Mouse (Mus musculus) stomach, embryonic 16.5 days (tissue): ENCODE results near the gene Fmod. TPM values are rescaled to one million over a fixed set of nuclear protein-coding genes. Genes with fewer than 3 reads are reported as not detected.

Experiments used
- ATAC-seq: fragments of 200-750 bp; cut with Nextera tagmentation; 2 replicates; pipeline ENCODE4 v1.8.0; 2017; ENCODE audit warnings: moderate number of reproducible peaks, moderate TSS enrichment; ENCODE audit not compliant: insufficient read depth, low FRiP score
- H3K27ac ChIP-seq: fragments of 300-500 bp; sonication (generic); 2 replicates; pipeline ENCODE4 v1.5.1; 2014; ENCODE audit warnings: low read length
- H3K27me3 ChIP-seq: fragments of 300-500 bp; sonication (generic); 2 replicates; pipeline ENCODE4 v1.6.1; 2014; ENCODE audit warnings: low read length, control low read depth, mixed read lengths; ENCODE audit not compliant: control insufficient read depth, insufficient read depth
- H3K36me3 ChIP-seq: fragments of 300-500 bp; sonication (generic); 2 replicates; pipeline ENCODE4 v1.6.1; 2014; ENCODE audit warnings: low read length; ENCODE audit not compliant: control insufficient read depth, insufficient read depth
- H3K4me1 ChIP-seq: fragments of 300-500 bp; sonication (generic); 2 replicates; pipeline ENCODE4 v1.6.1; 2014; ENCODE audit warnings: low read length, control low read depth, mixed read lengths; ENCODE audit not compliant: control insufficient read depth, insufficient read depth
- H3K4me2 ChIP-seq: fragments of 300-500 bp; sonication (generic); 2 replicates; pipeline ENCODE4 v1.6.1; 2014; ENCODE audit warnings: low read depth, low read length, mixed read lengths
- H3K4me3 ChIP-seq: fragments of 300-500 bp; sonication (generic); replicated peaks from 2 replicates; pipeline ENCODE4 v1.5.1; 2014; ENCODE audit warnings: mild to moderate bottlenecking, low read length
- H3K9ac ChIP-seq: fragments of 300-500 bp; sonication (generic); 2 replicates; pipeline ENCODE4 v1.6.1; 2014; ENCODE audit warnings: low read length
- H3K9me3 ChIP-seq: fragments of 300-500 bp; sonication (generic); replicated peaks from 2 replicates; pipeline ENCODE4 v1.6.1; 2016; ENCODE audit warnings: low read length, control low read depth; ENCODE audit not compliant: control insufficient read depth
- WGBS: fragments of 180-500 bp; shearing (Covaris S2); extraction: QIAGEN DNeasy Blood & Tissue Kit; methylation state at CpG from one replicate; pipeline ENCODE4 v1.1.7; 2014; 5-methylcytosine and 5-hydroxymethylcytosine counted together
- polyA plus RNA-seq: library from polyadenylated mRNA; unstranded; fragments of >200 nt; fragmentation: Nextera tagmentation; extraction: Ambion mirVana; gene quantifications from 2 replicates; pipeline ENCODE4 v1.2.1, GENCODE M21; 2015

Fmod gene
- polyA plus RNA-seq, 1 experiment from 2014 or later: 12.3 TPM

GRCm38 (mm10) chr1:134095033-134095612, 58.1 kb downstream of the Fmod start:
- H3K27ac ChIP-seq: peak overlapping the region; percentile 98
- WGBS: 64% methylated on average over 7 of the region's 7 CpGs
- no peak overlapping the region for H3K4me3 ChIP-seq
- H3K4me1 ChIP-seq: peaks cover 74% of the 10 kb centered on the region
- peak overlapping the region; percentile 28 for H3K4me2 ChIP-seq
- H3K36me3 ChIP-seq: no peaks in the 10 kb centered on the region
- peak overlapping the region; percentile 59 for H3K9ac ChIP-seq
- H3K27me3 ChIP-seq: no peaks in the 10 kb centered on the region
- no peak for ATAC-seq
- H3K9me3 ChIP-seq: no peaks in the 10 kb centered on the region

- H3K4me2 ChIP-seq: peak overlapping the region; percentile 28; the same call in 1 of the 2 replicates
- peak overlapping the region; percentile 98 for H3K27ac ChIP-seq
- WGBS: 71% methylated on average over 4 of the region's 4 CpGs
- H3K4me3 ChIP-seq: no peak overlapping the region
- H3K9me3 ChIP-seq: no peaks in the 10 kb centered on the region
- no peaks in the 10 kb centered on the region for H3K36me3 ChIP-seq
- H3K9ac ChIP-seq: peak overlapping the region; percentile 59
- no peak for ATAC-seq
- H3K4me1 ChIP-seq: peaks cover 79% of the 10 kb centered on the region
- H3K27me3 ChIP-seq: no peaks in the 10 kb centered on the region
These were observed 58.7 kb downstream of the Fmod start for GRCm38 (mm10) chr1:134095721-134096120.

- peak overlapping the region; percentile 98 for H3K27ac ChIP-seq
- peaks cover 81% of the 10 kb centered on the region for H3K4me1 ChIP-seq
- no peak overlapping the region for H3K4me3 ChIP-seq
- peak overlapping the region; percentile 59 for H3K9ac ChIP-seq
- H3K36me3 ChIP-seq: no peaks in the 10 kb centered on the region
- no peaks in the 10 kb centered on the region for H3K9me3 ChIP-seq
- H3K4me2 ChIP-seq: peak overlapping the region; percentile 28; the same call in 1 of the 2 replicates
- H3K27me3 ChIP-seq: no peaks in the 10 kb centered on the region
- WGBS: 31% methylated on average over 14 of the region's 14 CpGs
- ATAC-seq: peak; percentile 46; the same call in 1 of the 2 replicates
These were observed 59.3 kb downstream of the Fmod start for GRCm38 (mm10) chr1:134096264-134096934.

- H3K9me3 ChIP-seq: no peaks in the 10 kb centered on the region
- H3K9ac ChIP-seq: peak overlapping the region; percentile 59
- peak overlapping the region; percentile 98 for H3K27ac ChIP-seq
- H3K4me1 ChIP-seq: peaks cover 73% of the 10 kb centered on the region
- H3K4me3 ChIP-seq: no peak overlapping the region
- H3K36me3 ChIP-seq: no peaks in the 10 kb centered on the region
- no peak for ATAC-seq
- no peak overlapping the region for H3K4me2 ChIP-seq
- WGBS: 82% methylated on average over 7 of the region's 7 CpGs
- H3K27me3 ChIP-seq: no peaks in the 10 kb centered on the region
These were observed 60.2 kb downstream of the Fmod start for GRCm38 (mm10) chr1:134097080-134097855.

Other genes with a start within 250 kb of the Fmod start
- 22.3 and 23.9 TPM in 2 replicates for gene Atp2b4, start 236.2 kb upstream of the Fmod start, polyA plus RNA-seq
- gene Optc, start 129.3 kb upstream of the Fmod start, polyA plus RNA-seq: 1.9 and 2.7 TPM in 2 replicates
- 3.5 and 4.5 TPM in 2 replicates for gene Prelp, start 115.8 kb upstream of the Fmod start, polyA plus RNA-seq
- gene Btg2, start 41.9 kb downstream of the Fmod start, polyA plus RNA-seq: 98.5 and 110 TPM in 2 replicates
- 4.8 and 8.4 TPM in 2 replicates for gene Chit1, start 74.0 kb downstream of the Fmod start, polyA plus RNA-seq
- 3.6 and 4.9 TPM in 2 replicates for gene Chil1, start 144.9 kb downstream of the Fmod start, polyA plus RNA-seq
- gene Mybph, start 156.2 kb downstream of the Fmod start, polyA plus RNA-seq: 0.35 and 9.0 TPM in 2 replicates
- gene Adora1, start 198.2 kb downstream of the Fmod start, polyA plus RNA-seq: 15.3 and 22.3 TPM in 2 replicates